Mouse (Mus musculus) megakaryocyte, embryonic 14.5 days (primary cell): ENCODE data around the gene Snf8. TPM values are rescaled to one million over a fixed set of nuclear protein-coding genes. Genes with fewer than 3 reads are reported as not detected.

ENCODE experiments used
- H3K27me3 ChIP-seq: replicated peaks from 2 replicates; pipeline ENCODE3; 2012; ENCODE audit warnings: inconsistent platforms
- H3K36me3 ChIP-seq: replicated peaks from 2 replicates; pipeline ENCODE3; 2012; ENCODE audit warnings: low read length, inconsistent platforms, mixed read lengths
- H3K4me1 ChIP-seq: 2 replicates; pipeline ENCODE4 v1.6.1; 2012; ENCODE audit warnings: inconsistent platforms
- H3K4me3 ChIP-seq: replicated peaks from 2 replicates; pipeline ENCODE3; 2012; ENCODE audit warnings: moderate library complexity, mild to moderate bottlenecking, inconsistent platforms
- H3K9me3 ChIP-seq: 2 replicates; pipeline ENCODE4 v1.6.1; 2012; ENCODE audit warnings: inconsistent platforms
- FLI1 ChIP-seq: IDR thresholded peaks from 2 replicates; pipeline ENCODE4 v1.6.1; 2012; ENCODE audit warnings: low read length, inconsistent platforms, mixed read lengths
- GATA1 ChIP-seq: IDR thresholded peaks from 3 replicates; pipeline ENCODE4 v1.6.1; 2012; ENCODE audit warnings: mixed read lengths, low read length, inconsistent platforms, borderline replicate concordance
- polyA plus RNA-seq: library from polyadenylated mRNA; stranded (reverse); fragments of >175 nt; gene quantifications from 2 replicates; pipeline ENCODE4 v1.2.3, GENCODE M21; 2012; ENCODE audit warnings: low replicate concordance; ENCODE audit not compliant: insufficient read depth

The Snf8 gene
- polyA plus RNA-seq, 1 experiment, result 146 TPM

DNA sequence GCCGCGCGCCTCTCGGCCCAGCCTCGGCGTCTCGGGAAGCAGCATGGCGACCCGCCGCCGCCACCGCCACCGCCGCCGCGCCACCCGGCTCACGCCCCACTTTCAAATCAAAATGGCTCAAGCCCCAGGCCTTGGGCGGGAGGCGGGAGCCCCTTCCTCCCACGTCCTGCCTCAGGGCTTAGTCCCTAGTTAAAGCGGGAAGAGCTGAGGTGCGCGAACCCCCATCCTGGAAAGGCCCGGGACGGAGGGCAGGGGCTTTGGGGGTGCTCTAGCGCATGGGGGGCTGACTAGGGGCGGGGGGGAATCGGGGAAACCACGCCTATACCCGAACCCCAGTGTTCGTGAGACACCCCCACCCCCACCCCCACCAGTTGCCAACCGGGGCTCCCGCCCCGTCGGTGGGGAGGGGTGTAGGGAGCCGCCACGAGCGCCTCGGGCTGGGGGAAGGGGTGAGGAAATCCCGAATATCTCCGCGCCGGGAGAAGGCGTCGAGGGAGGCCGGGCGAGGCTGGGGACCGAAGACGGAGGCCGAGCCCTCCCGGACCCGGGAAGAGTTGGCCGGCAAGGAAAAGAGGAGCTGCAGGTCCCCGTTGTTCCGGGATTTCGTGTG lies 29.8 kb upstream of the Snf8 start:
- no peaks in the 10 kb centered on the region for H3K9me3 ChIP-seq
- H3K4me1 ChIP-seq, result peaks cover 32% of the 10 kb centered on the region
- no peak for TF ChIP-seq GATA1
- no peak for TF ChIP-seq FLI1
- no peaks in the 10 kb centered on the region for H3K36me3 ChIP-seq
- peak overlapping the region; percentile 82 for H3K4me3 ChIP-seq
- peaks cover 86% of the 10 kb centered on the region for H3K27me3 ChIP-seq

DNA sequence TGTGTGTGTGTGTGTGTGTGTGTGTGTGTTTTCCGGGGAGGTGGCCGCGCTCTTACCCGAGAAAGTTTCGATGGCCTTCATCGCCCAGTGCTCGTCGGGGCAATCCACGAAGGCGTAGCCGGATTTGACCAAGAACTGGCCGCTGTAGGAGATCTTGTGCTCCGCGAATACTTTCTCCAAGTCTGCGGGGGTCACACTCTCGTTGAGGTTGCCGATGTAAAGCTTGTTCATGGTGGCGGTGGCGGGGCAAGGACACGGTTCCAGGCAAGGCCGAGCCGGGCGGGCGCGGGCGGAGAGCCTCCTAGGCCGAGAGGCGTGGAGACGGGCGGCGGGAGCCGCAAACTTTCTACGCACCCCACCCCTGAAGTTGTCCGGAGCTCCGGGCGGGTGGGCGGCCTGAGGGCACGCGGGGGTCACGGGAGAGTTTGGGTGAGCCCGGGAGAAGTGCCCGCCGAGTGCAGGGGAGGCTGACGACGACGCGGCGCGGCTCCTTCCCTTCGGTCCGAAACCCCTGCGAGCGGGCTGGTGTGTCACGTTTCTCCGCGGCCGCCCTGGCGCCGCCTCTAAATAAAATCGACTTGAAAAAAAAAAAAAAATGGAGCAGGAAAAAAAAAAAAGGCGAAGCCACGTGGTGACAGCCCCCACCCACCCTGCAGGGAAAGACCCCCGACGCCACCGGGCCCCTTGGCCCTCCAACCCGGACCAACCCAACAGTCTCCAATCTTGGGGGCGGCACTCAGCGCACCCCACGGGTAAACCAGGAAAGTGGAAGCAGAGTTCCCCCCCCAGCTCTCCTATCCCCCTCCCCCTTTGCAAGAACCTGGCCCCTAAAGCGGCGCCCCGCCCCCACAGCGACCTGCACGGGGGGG lies 29.0 kb upstream of the Snf8 start, which contains the start of gene Igf2bp1:
Gene Igf2bp1, minus strand, starts transcription at position 538 of the 869 bp plus-strand sequence.
- H3K4me3 ChIP-seq, result peak within 1 kb of the TSS; percentile 82
- H3K27me3 ChIP-seq, result peaks cover 80% of the 10 kb centered on the region
- H3K36me3 ChIP-seq, result no peaks in the 10 kb centered on the region
- TF ChIP-seq FLI1, result no peak
- no peak for TF ChIP-seq GATA1
- H3K4me1 ChIP-seq, result peaks cover 32% of the 10 kb centered on the region
- H3K9me3 ChIP-seq, result no peaks in the 10 kb centered on the region

DNA sequence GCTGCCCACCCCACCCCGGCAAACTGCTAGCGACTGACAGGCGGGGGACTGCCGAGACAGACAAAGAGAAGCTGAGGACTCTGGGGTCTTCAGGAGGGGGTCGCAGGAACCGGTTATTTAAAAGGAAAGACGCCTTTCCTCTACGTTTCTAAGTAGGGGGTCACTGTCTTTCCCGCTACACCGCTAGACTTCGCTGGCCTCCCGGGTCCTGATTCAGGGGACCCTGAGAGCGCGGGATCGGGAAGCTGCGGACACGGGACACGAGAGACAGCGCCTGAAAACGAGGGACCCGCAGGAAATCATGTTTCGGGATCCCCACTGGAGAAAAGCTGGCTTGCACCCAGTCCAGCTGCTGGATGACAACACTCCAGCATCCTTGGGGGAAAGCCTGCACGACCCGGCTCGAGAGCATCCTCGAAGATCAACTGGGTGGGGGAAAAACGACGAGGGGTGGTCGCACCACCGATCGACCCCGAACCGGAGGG lies 28.3 kb upstream of the Snf8 start:
- peaks cover 81% of the 10 kb centered on the region for H3K27me3 ChIP-seq
- H3K36me3 ChIP-seq, result no peaks in the 10 kb centered on the region
- peaks cover 32% of the 10 kb centered on the region for H3K4me1 ChIP-seq
- H3K4me3 ChIP-seq, result peak overlapping the region; percentile 69
- no peaks in the 10 kb centered on the region for H3K9me3 ChIP-seq
- TF ChIP-seq GATA1, result no peak
- TF ChIP-seq FLI1, result no peak

DNA sequence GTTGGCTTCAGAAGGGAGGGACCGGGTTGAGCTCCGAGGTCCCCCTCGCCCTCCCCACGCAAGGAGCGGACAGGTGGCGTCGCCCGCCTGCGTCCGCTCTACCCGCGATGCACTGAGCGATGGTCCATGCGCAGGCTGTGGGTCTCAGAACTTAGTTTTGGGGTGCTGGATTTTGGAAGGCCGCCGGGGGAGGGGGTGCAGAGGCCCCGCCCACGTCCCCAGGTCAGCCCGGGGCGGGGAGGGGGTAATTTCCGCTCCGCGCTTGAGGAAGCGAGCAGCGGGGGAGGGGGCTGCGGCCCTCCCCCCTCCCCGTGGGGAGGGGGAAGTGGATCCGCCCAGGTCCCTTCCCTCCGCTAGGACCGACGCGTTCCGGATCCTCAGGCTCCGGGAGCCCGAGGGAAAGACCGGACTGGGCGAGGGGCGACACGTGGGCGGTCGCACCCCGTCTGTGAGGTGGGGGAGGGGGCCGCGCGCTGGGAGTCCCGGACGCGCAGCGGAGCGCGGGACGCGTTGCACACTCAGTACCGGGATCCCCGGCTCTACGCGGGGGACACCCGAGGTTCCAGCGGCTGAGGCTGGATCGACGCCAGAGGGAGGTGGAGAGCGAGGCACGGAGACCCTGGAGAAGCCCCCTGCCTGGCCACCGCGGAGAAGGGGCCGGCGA lies 27.7 kb upstream of the Snf8 start:
- Histone ChIP-seq H3K4me3 (peak overlapping the region; percentile 69), H3K36me3 (no peaks in the 10 kb centered on the region), H3K9me3 (no peaks in the 10 kb centered on the region), H3K4me1 (peaks cover 32% of the 10 kb centered on the region), H3K27me3 (peaks cover 78% of the 10 kb centered on the region)
- no peak for TF ChIP-seq FLI1
- TF ChIP-seq GATA1, result no peak

DNA sequence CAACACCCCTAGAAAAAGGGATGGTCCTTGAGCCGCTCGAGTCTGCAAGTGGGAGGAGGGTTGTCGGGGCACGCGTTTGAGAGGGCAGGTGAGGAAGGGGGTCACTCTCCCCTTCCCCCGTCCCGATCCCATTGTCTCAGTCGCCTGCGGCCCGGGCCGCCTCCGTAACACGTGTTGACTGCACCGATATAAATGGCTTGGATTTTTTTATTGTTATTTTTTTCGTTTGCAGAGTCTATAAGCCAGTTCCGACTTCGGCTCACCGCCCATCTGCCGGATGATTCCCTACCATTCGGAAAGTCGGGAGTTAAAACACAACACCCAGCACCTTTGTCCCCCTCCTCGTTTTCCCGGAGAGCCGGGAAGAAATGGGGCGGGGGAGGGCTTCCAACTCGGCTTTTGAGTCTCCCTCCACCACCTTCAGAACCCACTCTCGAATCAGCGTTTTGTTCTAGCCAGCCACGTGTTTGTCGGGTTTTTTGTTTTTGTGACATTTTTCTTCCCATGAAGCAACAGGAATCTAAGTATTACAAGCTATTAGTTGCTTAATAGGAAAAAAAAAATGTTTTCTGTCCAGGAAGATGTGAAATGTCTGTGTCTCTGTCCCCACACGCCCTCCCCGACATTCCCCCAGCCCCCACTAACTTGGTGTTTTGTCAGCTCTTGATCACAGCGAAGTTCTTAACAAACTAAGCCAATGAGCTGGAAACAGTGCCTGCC lies 27.0 kb upstream of the Snf8 start:
- TF ChIP-seq GATA1 (no peak), FLI1 (no peak)
- peak overlapping the region; percentile 65 for H3K4me3 ChIP-seq
- H3K4me1 ChIP-seq, result peaks cover 32% of the 10 kb centered on the region
- H3K27me3 ChIP-seq, result peaks cover 76% of the 10 kb centered on the region
- no peaks in the 10 kb centered on the region for H3K9me3 ChIP-seq
- H3K36me3 ChIP-seq, result no peaks in the 10 kb centered on the region

DNA sequence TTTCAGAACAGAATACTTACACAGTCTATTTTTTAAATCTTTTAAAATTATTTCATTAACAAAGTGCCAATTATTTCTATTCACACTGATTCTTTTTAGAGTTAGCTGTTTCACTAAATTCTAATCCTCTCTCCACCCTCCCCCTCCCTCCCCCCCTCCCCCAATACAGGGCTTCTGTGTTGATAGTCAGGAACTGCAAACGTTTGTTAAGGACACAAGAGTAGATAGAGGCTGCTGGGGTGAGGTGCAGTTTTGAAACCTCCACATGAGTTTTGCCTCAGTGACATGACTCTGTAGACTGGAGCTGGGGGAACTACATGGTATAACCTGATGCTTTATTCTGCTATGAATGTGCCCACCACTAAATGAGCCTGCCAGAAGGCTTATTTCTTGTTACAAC lies 25.9 kb upstream of the Snf8 start:
- H3K36me3 ChIP-seq, result no peaks in the 10 kb centered on the region
- peaks cover 73% of the 10 kb centered on the region for H3K27me3 ChIP-seq
- no peaks in the 10 kb centered on the region for H3K9me3 ChIP-seq
- no peak overlapping the region for H3K4me3 ChIP-seq
- H3K4me1 ChIP-seq, result peaks cover 32% of the 10 kb centered on the region
- TF ChIP-seq GATA1, result no peak
- TF ChIP-seq FLI1, result no peak

DNA sequence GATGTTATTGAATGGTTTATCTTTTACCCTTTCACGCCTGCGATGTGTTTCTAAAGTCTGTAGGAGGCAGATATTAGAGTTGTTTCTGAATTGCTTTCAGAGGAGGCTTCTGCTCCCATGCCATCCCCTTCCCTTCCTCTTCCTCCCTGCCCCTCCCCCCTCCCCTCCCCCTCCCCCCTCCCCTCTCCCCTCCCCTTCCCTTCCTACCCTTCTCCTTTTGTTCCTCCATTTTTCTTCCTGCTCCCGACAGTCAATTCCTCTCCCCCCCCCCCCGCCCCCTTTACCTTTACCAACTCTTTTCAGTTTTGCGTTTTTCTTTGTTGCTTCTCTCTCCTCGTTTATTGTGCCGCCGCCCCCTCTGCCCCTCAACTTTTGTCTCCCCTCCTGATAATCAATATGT lies 22.7 kb upstream of the Snf8 start:
- no peak overlapping the region for H3K4me3 ChIP-seq
- TF ChIP-seq GATA1 (no peak), FLI1 (no peak)
- H3K4me1 ChIP-seq, result peaks cover 6% of the 10 kb centered on the region

DNA sequence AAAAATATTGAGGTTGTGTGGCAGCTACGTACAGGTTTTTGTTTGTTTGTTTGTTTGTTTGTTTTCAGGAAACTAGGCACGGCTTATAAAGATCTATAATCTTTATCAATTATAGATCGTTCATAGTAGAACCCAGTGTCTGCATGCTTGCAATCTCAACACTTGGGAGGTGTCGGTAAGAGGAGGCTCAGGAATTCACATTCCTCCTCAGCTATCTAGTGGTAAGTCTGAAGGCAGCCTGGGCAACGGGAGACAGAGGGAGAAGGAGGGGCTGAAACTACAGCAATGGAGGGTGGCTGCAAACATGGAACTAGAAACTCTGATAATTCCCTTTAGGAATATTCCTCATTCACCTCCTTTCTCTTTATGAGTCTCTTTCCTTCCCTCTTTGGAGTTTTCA lies 19.3 kb upstream of the Snf8 start:
- no peak overlapping the region for H3K4me3 ChIP-seq
- no peaks in the 10 kb centered on the region for H3K9me3 ChIP-seq
- no peaks in the 10 kb centered on the region for H3K36me3 ChIP-seq
- H3K27me3 ChIP-seq, result peaks cover 68% of the 10 kb centered on the region
- TF ChIP-seq FLI1, result no peak
- no peak for TF ChIP-seq GATA1
- peaks cover 4% of the 10 kb centered on the region; the same call in 1 of the 2 replicates for H3K4me1 ChIP-seq

More for the DNA sequence above, 22.7 kb upstream of the Snf8 start:
- Histone ChIP-seq H3K36me3 (no peaks in the 10 kb centered on the region), H3K27me3 (peaks cover 66% of the 10 kb centered on the region), H3K9me3 (no peaks in the 10 kb centered on the region)

DNA sequence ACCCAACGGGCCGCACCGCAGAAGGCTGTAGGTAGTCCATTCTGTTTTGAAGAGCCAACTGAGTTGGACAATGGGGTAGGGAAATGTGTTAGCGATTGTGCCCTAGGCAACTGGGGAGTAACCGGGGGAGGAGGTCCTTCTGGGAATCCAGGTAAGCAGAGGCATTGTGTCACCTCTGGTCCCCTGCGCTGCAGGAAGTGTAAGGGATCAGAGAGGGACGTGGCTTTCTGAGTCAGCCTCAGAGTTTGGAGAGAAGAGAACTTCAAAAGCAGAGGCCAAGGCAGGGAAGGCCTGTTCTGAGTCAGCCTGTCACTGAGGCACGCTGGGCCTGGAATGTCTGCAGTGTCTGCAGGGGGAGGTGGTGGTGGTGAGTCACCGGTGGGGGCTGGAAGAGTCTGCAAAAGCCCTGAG lies 16.7 kb upstream of the Snf8 start:
- peaks cover 59% of the 10 kb centered on the region for H3K27me3 ChIP-seq
- peaks cover 4% of the 10 kb centered on the region; the same call in 1 of the 2 replicates for H3K4me1 ChIP-seq
- H3K4me3 ChIP-seq, result no peak overlapping the region
- no peak for TF ChIP-seq GATA1
- TF ChIP-seq FLI1, result no peak
- H3K36me3 ChIP-seq, result no peaks in the 10 kb centered on the region
- no peaks in the 10 kb centered on the region for H3K9me3 ChIP-seq
